Mouse (Mus musculus) neural tube, embryonic 14.5 days (tissue): ENCODE data around the gene Ubqln1. TPM values are rescaled to one million over a fixed set of nuclear protein-coding genes. Genes with fewer than 3 reads are reported as not detected.

Experiments used
- ATAC-seq: fragments of 200-750 bp; cut with Nextera tagmentation; 2 replicates; pipeline ENCODE4 v1.8.0; 2017; ENCODE audit warnings: low read depth, mild to moderate bottlenecking, moderate TSS enrichment, moderate library complexity
- H3K27ac ChIP-seq: fragments of 300-500 bp; sonication (generic); 2 replicates; pipeline ENCODE4 v1.5.1; 2014; ENCODE audit warnings: low read depth, mild to moderate bottlenecking, control low read depth, low read length, moderate library complexity, mixed read lengths
- H3K27me3 ChIP-seq: fragments of 300-500 bp; sonication (generic); 2 replicates; pipeline ENCODE4 v1.6.1; 2014; ENCODE audit warnings: low read length; ENCODE audit not compliant: control insufficient read depth, insufficient read depth
- H3K36me3 ChIP-seq: fragments of 300-500 bp; sonication (generic); 2 replicates; pipeline ENCODE4 v1.6.1; 2014; ENCODE audit warnings: low read length, mixed read lengths; ENCODE audit not compliant: control insufficient read depth, insufficient read depth
- H3K4me1 ChIP-seq: fragments of 300-500 bp; sonication (generic); 2 replicates; pipeline ENCODE4 v1.6.1; 2014; ENCODE audit warnings: low read length; ENCODE audit not compliant: control insufficient read depth, insufficient read depth
- H3K4me2 ChIP-seq: fragments of 300-500 bp; sonication (generic); 2 replicates; pipeline ENCODE4 v1.6.1; 2014; ENCODE audit warnings: mild to moderate bottlenecking, low read depth, low read length, control low read depth
- H3K4me3 ChIP-seq: fragments of 300-500 bp; sonication (generic); 2 replicates; pipeline ENCODE4 v1.5.1; 2014; ENCODE audit warnings: low read depth, low read length, control low read depth, mixed read lengths
- H3K9ac ChIP-seq: fragments of 300-500 bp; sonication (generic); replicated peaks from 2 replicates; pipeline ENCODE4 v1.6.1; 2014; ENCODE audit warnings: low read depth, mild to moderate bottlenecking, control low read depth, low read length, mixed read lengths
- H3K9me3 ChIP-seq: fragments of 300-500 bp; sonication (generic); 2 replicates; pipeline ENCODE4 v1.6.1; 2016; ENCODE audit warnings: low read length; ENCODE audit not compliant: control insufficient read depth
- WGBS: fragments of 180-500 bp; shearing (Covaris S2); extraction: QIAGEN DNeasy Blood & Tissue Kit; methylation state at CpG from one replicate; pipeline ENCODE4 v1.1.7; 2014; 5-methylcytosine and 5-hydroxymethylcytosine counted together
- polyA plus RNA-seq: library from polyadenylated mRNA; unstranded; fragments of >200 nt; fragmentation: Nextera tagmentation; extraction: Ambion mirVana; gene quantifications from 2 replicates; pipeline ENCODE4 v1.2.1, GENCODE M21; 2014

Ubqln1 gene
- polyA plus RNA-seq, 1 experiment from 2014 or later: 108 TPM

- Histone ChIP-seq H3K36me3 (peaks cover 32% of the 10 kb centered on the region; the same call in 1 of the 2 replicates), H3K27ac (no peak overlapping the region), H3K4me2 (no peak overlapping the region), H3K9ac (no peak overlapping the region), H3K4me3 (no peak overlapping the region), H3K9me3 (no peaks in the 10 kb centered on the region), H3K4me1 (no peaks in the 10 kb centered on the region), H3K27me3 (no peaks in the 10 kb centered on the region)
- ATAC-seq: no peak
- 96% methylated on average over 3 of the region's 3 CpGs for WGBS
Observed at GRCm38 (mm10) chr13:58193221-58193620, 22.2 kb downstream of the Ubqln1 start.

- 95% methylated on average over 6 of the region's 6 CpGs for WGBS
- Histone ChIP-seq H3K4me2 (no peak overlapping the region), H3K4me3 (no peak overlapping the region), H3K9ac (no peak overlapping the region), H3K36me3 (peaks cover 25% of the 10 kb centered on the region; the same call in 1 of the 2 replicates), H3K27me3 (no peaks in the 10 kb centered on the region), H3K27ac (no peak overlapping the region), H3K9me3 (no peaks in the 10 kb centered on the region), H3K4me1 (no peaks in the 10 kb centered on the region)
- ATAC-seq: no peak
Observed at GRCm38 (mm10) chr13:58192146-58192545, 23.3 kb downstream of the Ubqln1 start.

- H3K9ac ChIP-seq: no peak overlapping the region
- no peaks in the 10 kb centered on the region for H3K27me3 ChIP-seq
- over 99% methylated on average over 14 of the region's 14 CpGs for WGBS
- H3K27ac ChIP-seq: no peak overlapping the region
- no peak overlapping the region for H3K4me2 ChIP-seq
- H3K36me3 ChIP-seq: peaks cover 25% of the 10 kb centered on the region; the same call in 1 of the 2 replicates
- no peak for ATAC-seq
- no peak overlapping the region for H3K4me3 ChIP-seq
- H3K9me3 ChIP-seq: no peaks in the 10 kb centered on the region
- no peaks in the 10 kb centered on the region for H3K4me1 ChIP-seq
Observed at GRCm38 (mm10) chr13:58191516-58191915, 23.9 kb downstream of the Ubqln1 start.

GRCm38 (mm10) chr13:58189473-58189872 is 26.0 kb downstream of the Ubqln1 start:
- ATAC-seq: no peak
- Histone ChIP-seq H3K27me3 (no peaks in the 10 kb centered on the region), H3K4me2 (no peak overlapping the region), H3K4me3 (no peak overlapping the region), H3K27ac (no peak overlapping the region), H3K36me3 (peaks cover 20% of the 10 kb centered on the region), H3K9ac (no peak overlapping the region), H3K4me1 (no peaks in the 10 kb centered on the region), H3K9me3 (no peaks in the 10 kb centered on the region)
- WGBS: 70% methylated on average over 5 of the region's 5 CpGs

- Histone ChIP-seq H3K4me1 (no peaks in the 10 kb centered on the region), H3K27ac (no peak overlapping the region), H3K4me3 (no peak overlapping the region), H3K9me3 (no peaks in the 10 kb centered on the region), H3K9ac (no peak overlapping the region), H3K27me3 (no peaks in the 10 kb centered on the region), H3K36me3 (peaks cover 20% of the 10 kb centered on the region), H3K4me2 (no peak overlapping the region)
- 67% methylated on average over 4 of the region's 4 CpGs for WGBS
- peak; percentile 46; the same call in 1 of the 2 replicates for ATAC-seq
Observed at GRCm38 (mm10) chr13:58188412-58188811, 27.0 kb downstream of the Ubqln1 start.

- H3K4me3 ChIP-seq: no peak overlapping the region
- no peaks in the 10 kb centered on the region for H3K9me3 ChIP-seq
- peaks cover 20% of the 10 kb centered on the region for H3K36me3 ChIP-seq
- ATAC-seq: no peak
- H3K9ac ChIP-seq: no peak overlapping the region
- no peak overlapping the region for H3K27ac ChIP-seq
- no peaks in the 10 kb centered on the region for H3K27me3 ChIP-seq
- H3K4me1 ChIP-seq: no peaks in the 10 kb centered on the region
- WGBS: 75% methylated on average over 3 of the region's 3 CpGs
- H3K4me2 ChIP-seq: no peak overlapping the region
Observed at GRCm38 (mm10) chr13:58187751-58188150, 27.7 kb downstream of the Ubqln1 start.

GRCm38 (mm10) chr13:58186281-58186680 is 29.2 kb downstream of the Ubqln1 start:
- H3K27me3 ChIP-seq: no peaks in the 10 kb centered on the region
- no peaks in the 10 kb centered on the region for H3K4me1 ChIP-seq
- 86% methylated on average over 8 of the region's 8 CpGs for WGBS
- no peak overlapping the region for H3K27ac ChIP-seq
- no peaks in the 10 kb centered on the region for H3K9me3 ChIP-seq
- no peak overlapping the region for H3K9ac ChIP-seq
- peaks cover 19% of the 10 kb centered on the region for H3K36me3 ChIP-seq
- no peak for ATAC-seq
- no peak overlapping the region for H3K4me3 ChIP-seq
- no peak overlapping the region for H3K4me2 ChIP-seq

- Histone ChIP-seq H3K4me3 (no peak overlapping the region), H3K9me3 (no peaks in the 10 kb centered on the region), H3K4me1 (no peaks in the 10 kb centered on the region), H3K36me3 (peaks cover 16% of the 10 kb centered on the region), H3K9ac (no peak overlapping the region), H3K27me3 (no peaks in the 10 kb centered on the region), H3K4me2 (no peak overlapping the region), H3K27ac (no peak overlapping the region)
- 88% methylated on average over 3 of the region's 3 CpGs for WGBS
- no peak for ATAC-seq
Observed at GRCm38 (mm10) chr13:58184111-58184510, 31.3 kb downstream of the Ubqln1 start.

- Histone ChIP-seq H3K4me1 (no peaks in the 10 kb centered on the region), H3K27me3 (no peaks in the 10 kb centered on the region), H3K9me3 (no peaks in the 10 kb centered on the region), H3K27ac (no peak overlapping the region), H3K36me3 (peaks cover 23% of the 10 kb centered on the region), H3K4me3 (no peak overlapping the region), H3K4me2 (no peak overlapping the region), H3K9ac (no peak overlapping the region)
- WGBS: 80% methylated on average over 14 of the region's 14 CpGs
- ATAC-seq: no peak
Observed at GRCm38 (mm10) chr13:58181607-58182551, 33.6 kb downstream of the Ubqln1 start.
